Mouse (Mus musculus) intestine, postnatal 0 days (tissue): ENCODE measurements around the gene Rexo2. TPM values are rescaled to one million over a fixed set of nuclear protein-coding genes. Genes with fewer than 3 reads are reported as not detected.
A peak's percentile ranks its signal among the peaks of the same experiment; 100 is the strongest.

Experiments
- ATAC-seq: fragments of 200-750 bp; cut with Nextera tagmentation; 2 replicates; pipeline ENCODE4 v1.8.0; 2017; ENCODE audit warnings: mild to moderate bottlenecking, moderate TSS enrichment, moderate library complexity
- H3K27ac ChIP-seq: fragments of 300-500 bp; sonication (generic); 2 replicates; pipeline ENCODE4 v1.5.1; 2014; ENCODE audit warnings: mild to moderate bottlenecking, low read depth, low read length, moderate library complexity
- H3K27me3 ChIP-seq: fragments of 300-500 bp; sonication (generic); replicated peaks from 2 replicates; pipeline ENCODE4 v1.6.1; 2014; ENCODE audit warnings: low read length, mixed read lengths; ENCODE audit not compliant: control insufficient read depth, insufficient read depth
- H3K36me3 ChIP-seq: fragments of 300-500 bp; sonication (generic); 2 replicates; pipeline ENCODE4 v1.6.1; 2014; ENCODE audit warnings: mild to moderate bottlenecking, moderate library complexity; ENCODE audit not compliant: control insufficient read depth, insufficient read depth
- H3K4me1 ChIP-seq: fragments of 300-500 bp; sonication (generic); replicated peaks from 2 replicates; pipeline ENCODE4 v1.6.1; 2014; ENCODE audit warnings: antibody characterized with exemption, low read length, mixed read lengths; ENCODE audit not compliant: control insufficient read depth, insufficient read depth
- H3K4me2 ChIP-seq: fragments of 300-500 bp; sonication (generic); replicated peaks from 2 replicates; pipeline ENCODE4 v1.6.1; 2014; ENCODE audit warnings: low read depth, mild to moderate bottlenecking, moderate library complexity
- H3K4me3 ChIP-seq: fragments of 300-500 bp; sonication (generic); 2 replicates; pipeline ENCODE4 v1.5.1; 2014; ENCODE audit warnings: low read depth, low read length
- H3K9ac ChIP-seq: fragments of 300-500 bp; sonication (generic); 2 replicates; pipeline ENCODE4 v1.6.1; 2014; ENCODE audit warnings: mild to moderate bottlenecking, low read depth, low read length
- H3K9me3 ChIP-seq: fragments of 300-500 bp; sonication (generic); 2 replicates; pipeline ENCODE4 v1.6.1; 2016; ENCODE audit warnings: mixed run types; ENCODE audit not compliant: control insufficient read depth
- CTCF ChIP-seq: sonication (generic); IDR thresholded peaks from 2 replicates; pipeline ENCODE4 v1.5.1; 2016; ENCODE audit warnings: low read depth, mild to moderate bottlenecking, control low read depth, antibody characterized with exemption, moderate library complexity
- WGBS: fragments of 180-500 bp; shearing (Covaris S2); extraction: QIAGEN DNeasy Blood & Tissue Kit; methylation state at CpG from one replicate; pipeline ENCODE4 v1.1.7; 2014; 5-methylcytosine and 5-hydroxymethylcytosine counted together
- polyA plus RNA-seq: library from polyadenylated mRNA; unstranded; fragments of >200 nt; fragmentation: Nextera tagmentation; extraction: Ambion mirVana; gene quantifications from 2 replicates; pipeline ENCODE4 v1.2.1, GENCODE M21; 2015

Rexo2 gene
- polyA plus RNA-seq, 1 experiment from 2014 or later = 70.3 TPM

GRCm38 (mm10) chr9:48443873-48444272, 36.5 kb downstream of the Rexo2 start:
- WGBS = 67% methylated on average over 1 of the region's 1 CpGs
- Histone ChIP-seq H3K4me2 (no peak overlapping the region), H3K27ac (no peak overlapping the region), H3K27me3 (no peaks in the 10 kb centered on the region), H3K4me1 (no peaks in the 10 kb centered on the region), H3K9me3 (no peaks in the 10 kb centered on the region), H3K9ac (no peak overlapping the region), H3K36me3 (no peaks in the 10 kb centered on the region), H3K4me3 (no peak overlapping the region)
- no peak for TF ChIP-seq CTCF
- no peak for ATAC-seq

GRCm38 (mm10) chr9:48432449-48432848, 48.0 kb downstream of the Rexo2 start:
- 86% methylated on average over 8 of the region's 8 CpGs for WGBS
- Histone ChIP-seq H3K9me3 (no peaks in the 10 kb centered on the region), H3K36me3 (no peaks in the 10 kb centered on the region), H3K27ac (no peak overlapping the region), H3K27me3 (no peaks in the 10 kb centered on the region), H3K9ac (no peak overlapping the region), H3K4me3 (no peak overlapping the region), H3K4me2 (no peak overlapping the region), H3K4me1 (no peaks in the 10 kb centered on the region)
- ATAC-seq = no peak
- TF ChIP-seq CTCF = no peak

GRCm38 (mm10) chr9:48427176-48427575, 53.2 kb downstream of the Rexo2 start:
- H3K4me3 ChIP-seq = no peak overlapping the region
- ATAC-seq = no peak
- no peak for TF ChIP-seq CTCF
- H3K9ac ChIP-seq = no peak overlapping the region
- no peaks in the 10 kb centered on the region for H3K4me1 ChIP-seq
- no peaks in the 10 kb centered on the region for H3K9me3 ChIP-seq
- no peaks in the 10 kb centered on the region for H3K27me3 ChIP-seq
- WGBS = 86% methylated on average over 7 of the region's 7 CpGs
- H3K4me2 ChIP-seq = no peak overlapping the region
- H3K36me3 ChIP-seq = no peaks in the 10 kb centered on the region
- H3K27ac ChIP-seq = no peak overlapping the region

GRCm38 (mm10) chr9:48423256-48423655, 57.2 kb downstream of the Rexo2 start:
- H3K4me3 ChIP-seq = no peak overlapping the region
- H3K27ac ChIP-seq = no peak overlapping the region
- no peaks in the 10 kb centered on the region for H3K27me3 ChIP-seq
- H3K9ac ChIP-seq = no peak overlapping the region
- TF ChIP-seq CTCF = 0 out of 2 replicates have a peak, but pooled peaks have one; percentile 25
- H3K4me1 ChIP-seq = no peaks in the 10 kb centered on the region
- 30% methylated on average over 1 of the region's 1 CpGs for WGBS
- H3K36me3 ChIP-seq = no peaks in the 10 kb centered on the region
- no peak overlapping the region for H3K4me2 ChIP-seq
- ATAC-seq = no peak
- H3K9me3 ChIP-seq = no peaks in the 10 kb centered on the region

- Histone ChIP-seq H3K4me2 (no peak overlapping the region), H3K9me3 (no peaks in the 10 kb centered on the region), H3K36me3 (no peaks in the 10 kb centered on the region), H3K4me1 (no peaks in the 10 kb centered on the region), H3K27me3 (no peaks in the 10 kb centered on the region), H3K9ac (no peak overlapping the region), H3K4me3 (no peak overlapping the region), H3K27ac (no peak overlapping the region)
- no peak for ATAC-seq
- 76% methylated on average over 8 of the region's 8 CpGs for WGBS
- no peak for TF ChIP-seq CTCF
Observed at GRCm38 (mm10) chr9:48422382-48422781, 58.0 kb downstream of the Rexo2 start.

- H3K27ac ChIP-seq = no peak overlapping the region
- H3K9me3 ChIP-seq = no peaks in the 10 kb centered on the region
- WGBS = 83% methylated on average over 2 of the region's 2 CpGs
- no peak overlapping the region for H3K4me2 ChIP-seq
- no peaks in the 10 kb centered on the region for H3K4me1 ChIP-seq
- no peaks in the 10 kb centered on the region for H3K27me3 ChIP-seq
- no peak for TF ChIP-seq CTCF
- no peak for ATAC-seq
- H3K9ac ChIP-seq = no peak overlapping the region
- no peaks in the 10 kb centered on the region for H3K36me3 ChIP-seq
- no peak overlapping the region for H3K4me3 ChIP-seq
Observed at GRCm38 (mm10) chr9:48421561-48421960, 58.9 kb downstream of the Rexo2 start.

- 87% methylated on average over 2 of the region's 2 CpGs for WGBS
- no peak for ATAC-seq
- TF ChIP-seq CTCF = no peak
- Histone ChIP-seq H3K36me3 (no peaks in the 10 kb centered on the region), H3K27ac (no peak overlapping the region), H3K9me3 (no peaks in the 10 kb centered on the region), H3K9ac (no peak overlapping the region), H3K27me3 (no peaks in the 10 kb centered on the region), H3K4me1 (no peaks in the 10 kb centered on the region), H3K4me2 (no peak overlapping the region), H3K4me3 (no peak overlapping the region)
Observed at GRCm38 (mm10) chr9:48421029-48421428, 59.4 kb downstream of the Rexo2 start.
